Mouse (Mus musculus) limb, embryonic 15.5 days (tissue): ENCODE results near the gene Nat8f2. TPM values are rescaled to one million over a fixed set of nuclear protein-coding genes. Genes with fewer than 3 reads are reported as not detected.

ENCODE experiments used
- polyA plus RNA-seq: library from polyadenylated mRNA; unstranded; fragments of >200 nt; fragmentation: Nextera tagmentation; extraction: Ambion mirVana; gene quantifications from 2 replicates; pipeline ENCODE4 v1.2.1, GENCODE M21; 2015

Gene Nat8f2
- polyA plus RNA-seq, 1 experiment from 2014 or later: not detected

Other genes starting within 250 kb of the Nat8f2 start
- gene Nat8f7, start 156.0 kb downstream of the Nat8f2 start, polyA plus RNA-seq: not detected in 2 replicates
- not detected in 2 replicates for gene Nat8f3, start 103.4 kb downstream of the Nat8f2 start, polyA plus RNA-seq
- not detected in 2 replicates for gene Nat8f6, start 48.2 kb downstream of the Nat8f2 start, polyA plus RNA-seq
- gene Nat8f5, start 48.2 kb downstream of the Nat8f2 start, polyA plus RNA-seq: not detected in 2 replicates
- 0.13 TPM in 1 of 2 replicates, not detected in the other for gene Nat8, start 37.1 kb downstream of the Nat8f2 start, polyA plus RNA-seq
- 1.5 and 1.8 TPM in 2 replicates for gene Nat8f4, start 35.7 kb upstream of the Nat8f2 start, polyA plus RNA-seq
- gene Tprkb, start 42.7 kb upstream of the Nat8f2 start, polyA plus RNA-seq: 31.8 and 34.8 TPM in 2 replicates
- gene Nat8f1, start 46.5 kb upstream of the Nat8f2 start, polyA plus RNA-seq: 4.2 and 4.7 TPM in 2 replicates
- gene Dusp11, start 92.5 kb upstream of the Nat8f2 start, polyA plus RNA-seq: 44.2 and 51.4 TPM in 2 replicates
- gene Figla, start 147.0 kb upstream of the Nat8f2 start, polyA plus RNA-seq: not detected in 2 replicates
- gene Add2, start 159.5 kb upstream of the Nat8f2 start, polyA plus RNA-seq: 2.0 and 2.3 TPM in 2 replicates